Mouse (Mus musculus) brain, adult 2 months (tissue): ENCODE measurements around the gene Btbd17.

Experiments
- DNase-seq: peaks from one replicate; pipeline ENCODE4 v3.0.0; 2011; ENCODE audit warnings: low read depth, low spot score

Gene Btbd17

DNA sequence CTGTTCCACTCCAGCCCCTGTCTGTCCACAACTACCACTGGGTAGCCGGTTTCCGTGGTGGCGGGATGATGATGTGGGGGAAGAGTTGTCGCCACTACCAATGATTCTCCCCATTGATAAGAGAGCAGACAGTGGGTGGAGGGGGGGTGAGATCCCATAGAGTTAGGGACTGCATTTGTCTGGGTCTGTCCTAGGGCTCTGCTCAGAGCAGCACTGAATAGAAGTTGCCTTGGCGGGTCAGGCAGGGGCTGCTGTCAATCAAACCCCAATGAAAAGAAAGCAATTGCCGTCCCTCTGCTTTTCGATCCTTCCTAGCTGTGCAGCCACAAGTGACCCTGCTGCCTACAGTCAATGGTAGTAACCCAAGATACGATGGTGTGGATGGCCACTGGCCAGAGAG, 8.2 kb upstream of the Btbd17 start:
- DNase-seq: no peak

DNA sequence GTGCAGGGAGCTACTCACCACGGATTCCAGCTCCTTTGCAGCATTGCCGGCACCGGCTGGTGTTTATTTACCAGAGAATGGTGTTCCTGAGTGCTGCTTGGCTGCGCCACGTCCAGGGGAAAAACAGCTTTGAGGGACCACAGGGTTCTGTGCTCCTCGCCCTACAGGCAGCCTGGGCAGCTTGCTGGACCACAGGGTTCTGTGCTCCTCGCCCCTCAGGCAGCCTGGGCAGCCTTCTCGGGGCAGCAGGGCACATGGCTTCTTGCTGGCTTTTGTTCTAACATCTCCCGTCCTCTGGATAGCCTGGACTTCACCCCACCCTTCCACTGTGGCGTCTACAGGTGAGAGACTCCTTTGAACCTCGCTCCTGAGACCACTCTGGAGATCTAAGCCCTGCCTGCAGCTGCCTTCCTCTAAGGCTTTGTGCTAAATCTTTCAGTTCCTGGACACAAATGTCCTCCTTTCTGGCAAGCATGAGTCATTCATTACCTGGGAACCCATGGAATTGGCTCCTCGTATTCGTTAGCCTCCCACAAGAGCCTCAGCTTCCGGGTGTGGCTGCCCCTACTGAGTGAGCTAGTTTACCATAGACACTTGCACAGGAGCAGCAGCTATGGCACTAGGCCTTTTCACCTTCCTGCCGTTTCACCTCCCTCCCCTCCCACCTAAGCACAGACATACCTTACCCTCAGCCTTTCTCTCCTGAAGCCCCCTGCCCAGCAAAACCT, 7.0 kb upstream of the Btbd17 start:
- peak; percentile 74 for DNase-seq

DNA sequence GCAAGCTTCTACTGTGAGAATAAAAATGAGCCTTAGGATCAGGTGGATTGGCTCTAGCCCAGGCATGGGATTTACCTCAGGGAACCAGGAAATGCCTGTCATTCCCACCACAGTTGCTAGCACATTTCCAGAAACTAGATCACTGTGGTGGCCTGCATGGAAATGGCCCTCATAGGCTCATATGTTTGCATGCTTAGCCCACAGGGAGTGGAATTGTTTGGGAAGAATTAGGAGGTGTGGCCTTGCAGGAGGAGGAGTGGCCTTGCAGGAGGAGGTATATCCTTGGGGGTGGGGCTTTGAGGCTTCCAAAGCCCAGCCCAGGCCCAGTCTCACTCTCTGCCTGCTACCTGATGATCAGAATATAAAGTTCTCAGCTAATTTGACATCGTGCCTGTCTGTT, 6.2 kb upstream of the Btbd17 start:
- no peak for DNase-seq

DNA sequence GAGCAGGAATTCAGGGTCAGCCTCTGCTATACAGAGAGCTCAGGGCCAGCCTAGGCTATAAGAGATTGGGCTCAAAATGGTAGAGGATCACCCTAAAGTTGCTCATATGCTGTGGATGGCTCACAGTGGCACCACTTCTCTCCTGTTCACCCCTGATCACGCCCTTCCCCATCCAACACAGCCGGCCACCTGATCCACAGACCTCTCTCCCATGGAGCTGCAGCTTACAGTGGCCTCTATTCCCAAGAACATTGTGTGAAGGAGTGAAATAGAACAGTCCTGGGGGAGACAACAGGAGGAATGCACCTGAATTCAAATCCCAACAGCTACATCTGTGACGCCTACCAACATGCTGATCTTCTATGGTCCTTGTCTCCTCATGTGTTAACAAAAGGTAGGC, 2.9 kb upstream of the Btbd17 start, which contains the start of gene Gpr142:
Gene Gpr142, plus strand, starts transcription at position 301 of the 400 bp plus-strand sequence.
- no peak for DNase-seq

DNA sequence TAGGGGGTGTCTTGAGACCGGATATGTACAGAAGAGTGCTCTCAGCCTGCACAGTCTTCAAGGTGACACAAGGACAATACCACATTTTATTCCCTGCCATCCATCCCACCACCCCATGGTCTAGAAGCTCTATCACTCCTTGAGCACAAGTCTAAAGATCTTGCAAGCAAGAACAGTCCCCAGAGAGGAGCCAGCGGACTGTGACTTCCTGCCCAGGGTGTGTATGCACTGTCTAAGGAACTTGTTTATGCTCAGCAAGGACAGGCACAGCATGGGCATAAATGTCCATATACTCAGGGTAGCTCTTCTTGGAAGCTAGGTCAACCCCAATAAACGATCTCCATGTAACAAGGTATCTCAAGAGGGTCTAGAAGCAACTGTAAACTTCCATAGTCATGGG, 2.2 kb upstream of the Btbd17 start:
- no peak for DNase-seq

DNA sequence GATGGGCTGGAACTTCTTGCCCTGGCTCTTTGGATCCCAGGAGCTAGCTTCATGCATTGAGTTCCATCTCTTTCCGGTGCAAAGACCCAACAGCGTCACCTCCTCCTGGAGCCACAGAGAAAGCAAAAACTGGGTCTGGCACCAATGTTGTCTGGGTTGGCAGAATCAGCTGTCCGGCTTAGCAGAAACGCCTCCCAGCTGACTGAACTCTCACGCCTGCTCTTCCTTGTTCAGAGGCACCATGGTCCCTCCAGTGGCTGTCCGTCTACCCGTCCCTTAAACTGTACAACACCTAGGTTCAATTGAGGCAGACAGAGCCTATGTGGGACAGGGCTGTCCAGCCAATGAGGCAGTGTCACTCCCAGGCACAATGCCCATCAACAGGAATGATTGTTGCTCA, 1.4 kb upstream of the Btbd17 start:
- no peak for DNase-seq

DNA sequence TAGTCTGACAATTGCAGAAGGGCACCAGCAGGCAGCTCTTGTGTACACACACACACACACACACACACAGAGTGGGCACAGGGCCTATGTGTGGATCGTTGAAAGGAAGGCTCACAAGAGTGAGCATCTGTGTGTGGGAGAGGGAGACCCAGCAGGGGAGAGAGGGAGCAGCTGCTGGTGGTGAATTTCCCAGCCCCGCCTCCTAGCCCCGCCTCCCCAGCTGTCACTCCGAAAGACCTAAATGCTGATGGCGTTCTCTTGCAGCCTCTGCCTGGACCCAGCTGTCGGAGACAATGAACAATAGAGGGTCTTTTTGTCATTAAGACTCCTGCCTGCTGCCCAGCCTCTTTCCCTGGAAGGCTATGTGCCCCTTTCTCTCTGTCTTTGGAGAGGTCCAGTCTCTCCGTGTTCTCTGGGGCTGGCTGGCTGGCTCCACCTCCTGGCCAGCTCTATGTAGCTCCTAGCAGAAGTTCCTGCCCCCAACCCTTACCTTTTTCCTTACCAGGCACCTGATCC, 456 bp downstream of the Btbd17 start:
- DNase-seq: peak; percentile 99

DNA sequence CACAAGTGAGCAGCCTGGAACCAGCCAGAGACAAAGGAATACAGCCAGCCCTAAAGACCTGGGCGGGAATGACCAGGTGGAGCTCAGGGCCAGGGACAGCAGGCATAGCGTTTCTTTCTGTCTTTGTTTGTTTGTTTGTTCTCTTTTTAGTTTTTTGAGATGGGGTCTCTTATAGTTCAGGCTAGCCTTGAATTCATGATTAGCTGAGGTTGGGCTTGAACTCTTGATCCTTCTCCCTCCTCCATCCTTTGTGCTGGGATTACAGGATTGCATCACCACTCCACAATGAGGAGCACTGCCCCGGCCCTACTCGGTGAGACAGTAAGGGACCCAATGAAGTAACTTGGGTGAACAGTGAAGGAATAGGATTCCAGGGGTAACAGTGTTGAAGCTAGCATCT, 1.1 kb downstream of the Btbd17 start:
- DNase-seq: no peak

DNA sequence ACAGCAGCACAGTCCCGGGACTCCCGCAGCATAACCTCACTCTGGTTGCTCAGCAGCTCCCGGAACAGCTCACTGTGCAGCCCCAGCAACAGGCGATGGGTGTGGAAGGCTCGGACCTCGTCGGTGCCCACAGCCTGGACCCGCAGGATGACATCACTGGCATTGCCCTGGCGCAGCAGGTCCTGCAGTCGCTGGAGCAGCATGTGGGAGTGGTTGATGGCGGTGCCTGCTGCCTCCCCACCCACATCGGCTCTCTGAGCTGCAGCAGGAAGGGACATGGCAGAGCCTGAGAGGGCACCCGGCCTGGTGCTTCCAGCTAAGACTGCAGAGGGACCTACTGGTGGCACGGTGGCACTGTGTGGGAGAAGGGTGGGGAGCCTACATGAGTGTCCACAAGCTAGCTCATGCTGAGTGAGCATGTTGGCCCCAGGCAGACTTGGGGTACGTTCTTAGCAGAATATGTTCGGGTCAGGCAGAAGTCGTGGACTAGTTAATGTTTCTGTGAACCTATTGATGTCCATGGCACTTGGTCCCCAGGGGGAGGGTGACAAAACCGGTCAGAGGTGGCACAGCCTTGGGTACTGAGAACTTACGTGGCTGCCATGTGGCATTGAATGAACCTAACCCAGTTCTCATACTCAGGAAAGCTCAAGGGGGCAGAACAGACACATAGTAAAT, 1.7 kb downstream of the Btbd17 start:
- DNase-seq: peak; percentile 53

DNA sequence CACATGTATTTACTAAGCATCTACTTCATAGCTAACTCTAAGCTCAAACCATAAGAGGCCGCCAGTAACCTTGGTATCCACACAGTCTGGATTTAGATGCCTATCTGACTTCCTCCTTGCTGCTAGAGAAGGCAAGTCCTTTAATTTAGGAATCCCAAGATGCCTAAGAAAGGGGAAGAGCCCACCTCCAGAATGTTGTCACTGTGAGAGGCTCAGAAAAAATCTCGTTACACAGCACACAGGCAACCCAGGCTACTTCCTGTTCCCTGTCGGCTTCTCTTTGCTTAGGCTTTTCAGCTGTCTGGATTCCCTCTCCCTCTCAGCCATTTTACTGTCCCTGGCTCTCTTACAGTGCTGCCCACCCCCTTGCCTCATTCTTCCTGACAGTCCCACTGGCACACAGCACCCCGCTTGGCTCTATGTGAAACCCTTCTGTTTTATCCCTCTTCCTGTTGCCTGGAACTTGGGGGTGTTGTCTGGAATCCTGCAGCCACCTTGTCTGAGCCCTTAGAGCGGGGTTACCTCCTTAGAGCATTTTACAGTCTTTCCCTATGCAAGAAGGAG, 2.7 kb downstream of the Btbd17 start:
- DNase-seq: peak; percentile 57

DNA sequence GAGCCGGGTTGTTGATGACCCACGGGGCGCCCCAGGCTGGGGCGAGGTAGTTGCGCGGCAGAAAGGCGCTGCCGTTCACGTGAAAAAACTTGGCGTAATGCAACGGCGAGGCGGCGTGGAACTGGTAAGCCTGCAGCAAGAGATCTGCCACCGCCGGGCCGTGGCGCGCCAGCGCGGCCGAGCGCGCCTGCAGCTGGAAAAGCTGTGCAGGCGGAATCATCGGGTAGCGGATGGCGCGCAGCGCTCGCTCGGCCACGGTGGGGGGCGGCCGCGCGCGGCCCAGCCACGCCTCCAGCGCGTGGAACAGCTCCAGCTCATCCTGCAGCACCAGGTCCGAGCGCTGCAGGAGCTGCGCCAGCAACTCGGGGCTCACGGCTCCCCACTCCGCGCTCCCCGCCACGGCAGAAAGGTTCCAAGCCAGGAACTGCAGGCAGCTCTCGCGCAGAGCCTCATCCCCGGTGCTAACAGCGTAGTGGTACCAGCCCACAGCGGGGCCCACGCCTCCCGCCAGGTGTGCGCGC, 3.8 kb downstream of the Btbd17 start:
- DNase-seq: peak; percentile 84

DNA sequence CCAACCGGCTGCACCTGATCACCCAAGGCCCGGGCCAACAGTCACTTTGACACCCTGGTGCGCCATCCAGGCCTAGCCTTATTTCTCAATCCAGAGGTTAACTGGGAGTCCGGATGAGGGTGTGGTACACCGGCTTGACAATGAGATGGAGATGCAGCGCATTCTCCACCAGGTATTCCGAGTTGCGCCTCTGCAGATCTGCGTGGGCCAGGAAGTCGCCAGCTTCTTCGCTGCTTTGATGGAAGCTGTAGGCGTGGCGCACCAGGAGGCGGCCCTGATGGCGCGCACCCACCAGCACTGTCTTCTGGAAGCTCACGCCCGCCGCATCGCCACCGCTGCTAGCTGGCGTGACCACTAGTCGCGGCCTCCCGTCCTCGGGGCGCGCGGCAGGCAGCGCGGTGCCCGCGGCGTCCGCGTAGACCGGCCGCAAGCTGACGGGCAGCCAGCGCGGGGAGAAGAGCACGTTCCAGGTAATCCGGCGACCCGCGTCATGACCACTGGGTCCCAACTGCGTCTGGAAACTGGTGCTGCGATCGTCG, 4.3 kb downstream of the Btbd17 start:
- DNase-seq: peak; percentile 66

DNA sequence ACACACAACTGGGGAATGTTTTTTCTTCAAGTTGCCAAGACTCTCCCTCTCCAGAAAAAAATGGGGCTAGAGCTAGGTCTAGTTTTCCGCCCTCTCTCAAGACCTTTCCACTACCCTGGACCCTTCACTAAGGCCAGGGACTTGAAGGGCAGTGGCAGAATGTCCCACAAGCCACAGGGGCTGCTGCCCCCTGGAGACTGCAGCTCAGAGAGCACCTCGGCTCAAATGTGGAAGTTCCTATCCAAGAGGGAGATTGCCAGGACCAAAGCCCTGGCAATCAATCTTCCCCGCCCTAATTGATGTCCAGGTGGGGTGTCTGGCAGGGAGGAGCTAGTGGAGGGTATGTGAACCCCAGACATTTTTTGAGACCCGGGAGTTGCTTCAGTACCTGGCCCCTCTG, 4.9 kb downstream of the Btbd17 start:
- DNase-seq: no peak

DNA sequence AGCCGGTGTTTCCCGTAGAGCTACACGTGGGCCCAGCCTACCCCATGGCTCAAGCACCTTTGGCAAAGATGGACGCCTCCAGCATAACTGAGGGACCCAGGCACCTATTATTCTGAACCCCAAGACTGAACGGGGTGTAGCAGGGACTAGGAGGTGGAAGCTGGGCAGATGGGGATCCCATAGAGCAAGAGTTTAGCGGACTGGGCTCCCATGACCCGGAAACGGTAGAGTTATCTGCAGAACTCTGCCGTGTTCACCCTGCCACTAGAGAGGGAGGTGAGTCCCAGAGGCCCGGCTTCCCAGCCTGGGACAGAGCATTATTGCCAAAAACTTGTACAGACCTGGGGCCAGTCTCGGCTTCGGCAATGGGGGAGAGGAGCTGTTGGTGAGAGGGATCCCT, 5.6 kb downstream of the Btbd17 start:
- no peak for DNase-seq

DNA sequence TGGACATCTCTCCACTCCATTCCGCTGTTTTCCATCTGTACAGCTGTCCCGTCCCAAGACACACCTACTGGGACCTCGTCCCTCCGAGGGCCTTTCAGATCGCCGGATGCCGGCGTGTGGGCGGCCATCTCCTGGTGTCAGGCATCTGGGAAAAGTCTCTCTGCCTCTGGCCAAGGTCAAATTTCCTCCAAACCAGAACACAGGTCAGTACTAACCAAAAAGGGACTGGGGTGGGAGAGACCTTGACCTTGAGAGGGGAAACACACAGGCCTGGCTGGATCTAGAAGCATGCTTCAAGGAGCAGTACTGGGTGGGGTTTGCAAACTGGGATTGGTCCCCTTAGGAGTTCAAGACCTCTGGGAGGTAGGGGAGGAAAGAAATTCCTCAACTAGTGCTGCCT, 6.0 kb downstream of the Btbd17 start:
- no peak for DNase-seq

DNA sequence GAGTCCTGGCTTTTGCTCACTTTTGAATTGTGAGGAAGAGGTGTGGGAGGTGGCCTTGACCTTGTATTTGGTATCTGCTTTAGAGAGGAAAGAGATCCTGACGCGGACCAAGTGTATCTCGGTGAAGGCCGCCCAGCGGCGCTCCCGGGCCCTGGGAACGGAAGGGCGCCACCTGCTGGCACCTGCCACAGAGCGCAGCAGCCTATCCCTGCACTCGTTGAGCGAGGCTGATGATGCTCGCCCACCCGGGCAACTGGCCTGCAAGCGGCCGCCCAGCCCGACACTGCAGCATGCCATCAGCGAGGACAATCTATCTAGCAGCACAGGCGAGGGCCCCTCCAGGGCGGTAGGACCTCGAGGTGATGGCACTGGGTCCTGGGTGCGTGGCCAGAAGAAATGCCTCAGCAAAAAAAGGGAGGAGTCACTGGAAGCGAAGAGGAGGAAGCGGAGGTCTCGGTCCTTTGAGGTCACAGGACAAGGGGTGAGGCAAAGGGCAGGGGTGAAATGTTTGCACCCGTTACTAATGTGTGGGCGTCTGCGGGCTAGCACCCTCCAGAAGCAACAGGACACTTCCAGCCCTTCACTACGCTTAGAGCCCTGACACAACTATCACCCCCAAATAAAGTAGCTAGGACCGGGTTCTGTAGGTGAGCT, 6.6 kb downstream of the Btbd17 start:
- peak; percentile 86 for DNase-seq

DNA sequence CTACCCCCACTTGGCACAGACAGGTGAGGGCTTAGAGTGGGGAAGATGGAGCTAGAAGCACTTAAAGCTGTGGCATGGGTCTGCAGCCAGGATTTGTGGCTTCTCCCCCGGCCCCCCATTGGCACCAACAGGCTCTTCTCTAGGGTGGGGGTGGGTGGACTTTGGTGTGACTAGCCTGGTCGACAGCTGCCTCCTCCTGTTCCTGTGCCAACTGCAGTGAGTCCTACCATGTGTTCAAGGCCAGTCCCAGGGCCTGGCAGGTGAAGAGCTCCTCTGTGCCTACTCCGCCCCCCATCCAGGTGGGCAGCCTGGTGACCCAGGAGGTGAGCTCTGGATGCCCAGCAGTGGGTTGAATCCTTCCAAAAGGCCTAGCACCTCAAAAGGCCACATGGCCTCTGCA, 8.1 kb downstream of the Btbd17 start:
- no peak for DNase-seq

DNA sequence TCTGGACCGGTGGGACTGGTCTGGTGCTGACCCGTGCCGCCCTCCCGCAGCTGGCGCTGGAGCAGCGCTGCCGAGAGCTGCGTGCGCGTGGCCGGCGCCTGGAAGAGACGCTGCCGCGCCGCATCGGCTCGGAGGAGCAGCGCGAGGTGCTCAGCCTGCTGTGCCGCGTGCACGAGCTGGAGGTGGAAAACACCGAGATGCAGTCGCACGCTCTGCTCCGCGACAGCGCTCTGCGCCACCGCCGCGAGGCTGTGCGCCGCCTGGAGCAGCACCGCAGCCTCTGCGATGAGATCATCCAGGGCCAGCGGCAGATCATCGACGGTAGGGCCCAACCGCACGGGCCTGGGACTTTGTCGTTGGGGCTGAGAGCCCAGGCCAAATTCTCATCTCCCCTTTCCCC, 9.4 kb downstream of the Btbd17 start:
- DNase-seq: peak; percentile 85

DNA sequence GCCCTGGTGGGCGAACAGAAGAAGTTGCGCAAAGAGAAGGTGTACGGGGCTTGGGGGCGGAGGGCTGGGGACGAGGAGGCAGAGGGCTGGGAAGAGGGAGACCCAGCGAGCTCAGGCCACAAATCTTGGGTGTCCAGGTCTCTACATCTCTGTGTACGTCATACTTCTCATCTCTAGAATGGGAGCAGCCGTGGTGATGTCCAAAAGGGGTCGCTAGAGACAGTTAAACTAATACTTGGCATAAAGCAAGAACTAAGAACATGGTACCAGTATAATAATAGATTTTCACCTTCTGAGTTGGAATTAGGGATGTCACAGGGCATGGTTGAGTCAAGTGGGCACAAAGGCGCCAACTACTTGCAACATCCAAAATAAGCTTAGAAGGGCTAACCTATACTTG, 9.9 kb downstream of the Btbd17 start:
- DNase-seq: no peak

DNA sequence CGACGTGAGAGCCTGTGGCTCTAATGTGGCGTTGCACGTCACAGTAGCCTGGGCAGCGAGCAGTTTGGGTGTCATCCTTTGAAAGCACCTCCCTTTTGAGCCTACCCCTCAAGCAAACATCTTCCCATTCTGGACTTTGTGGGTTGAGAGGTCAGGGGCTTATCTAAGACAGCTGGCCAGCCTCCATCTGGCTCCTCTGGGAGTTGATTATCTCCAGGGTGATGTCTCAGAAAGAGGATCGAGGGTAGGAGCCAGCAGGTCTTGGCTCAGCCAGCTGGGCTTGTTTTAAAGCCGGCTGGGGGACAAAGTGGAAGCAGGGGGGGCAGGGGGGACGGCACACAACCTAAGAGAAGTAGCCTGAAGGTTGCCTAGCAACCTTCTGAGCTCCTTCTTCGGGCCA, 15.7 kb downstream of the Btbd17 start:
- DNase-seq: no peak

DNA sequence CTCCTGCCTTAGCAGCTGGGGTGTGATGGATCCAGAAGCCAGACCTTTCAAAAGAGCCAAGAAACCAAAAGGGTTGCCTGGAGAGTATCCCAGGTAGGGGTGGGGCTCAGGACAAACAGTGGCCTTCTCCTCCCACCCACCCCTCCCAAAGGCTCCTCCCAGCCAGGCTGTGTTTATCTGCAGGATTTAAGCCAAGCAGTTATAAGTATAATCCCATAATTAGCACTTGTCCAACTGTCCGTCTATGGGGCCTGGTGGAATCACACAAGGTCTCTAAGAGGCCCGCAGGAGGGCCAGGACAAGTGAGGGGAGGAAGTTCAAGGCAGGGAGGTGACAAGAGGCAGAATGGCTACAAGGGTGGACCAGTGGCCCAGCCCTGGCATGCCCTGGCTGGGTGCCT, 23.8 kb downstream of the Btbd17 start:
- DNase-seq: no peak

DNA sequence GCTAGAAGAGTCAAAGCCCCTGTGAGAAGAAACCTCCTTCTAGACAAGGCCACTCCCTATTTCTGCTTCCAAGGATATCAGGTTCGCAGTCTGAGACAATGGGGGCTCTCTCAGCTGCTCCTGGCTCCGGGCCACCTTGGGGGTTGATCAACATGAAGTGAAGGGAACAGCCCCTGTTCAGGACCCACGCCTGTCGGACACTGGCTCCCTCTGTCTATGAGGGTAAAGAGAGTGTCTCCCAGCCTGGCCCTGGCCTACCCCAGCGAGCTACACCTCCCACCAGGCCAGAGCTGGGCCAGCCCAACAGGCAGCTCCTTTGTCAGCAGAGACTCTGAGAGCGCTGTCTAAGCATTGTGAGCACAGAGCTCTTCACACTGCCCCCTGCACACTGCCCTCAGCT, 25.8 kb downstream of the Btbd17 start:
- no peak for DNase-seq
